Mouse (Mus musculus) cerebellum, adult 8-10 months (tissue): ENCODE data around the gene Lime1.

Experiments used
- DNase-seq: peaks from one replicate; pipeline ENCODE4 v3.0.0; 2022

The Lime1 gene

DNA sequence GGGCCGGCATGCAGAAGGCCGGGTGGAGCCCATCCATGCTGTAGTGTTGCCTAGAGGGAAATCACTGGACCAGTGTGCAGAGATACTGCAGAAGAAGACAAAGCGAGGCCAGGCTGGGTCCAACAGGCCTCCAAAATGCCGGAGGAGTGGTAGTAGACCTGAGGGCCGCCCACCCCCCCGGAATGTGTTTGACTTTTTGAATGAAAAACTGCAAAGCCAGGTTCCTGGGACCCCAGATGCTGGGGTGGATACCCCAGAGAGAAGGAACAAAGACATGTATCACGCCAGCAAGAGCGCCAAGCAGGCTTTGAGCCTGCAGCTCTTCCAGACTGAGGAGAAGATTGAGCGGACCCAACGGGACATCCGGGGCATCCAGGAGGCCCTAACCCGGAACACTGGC is at the start of gene Lime1:
Gene Lime1 (plus strand): TSS at position 301 of the 400 bp plus-strand sequence.
- DNase-seq: no peak

DNA sequence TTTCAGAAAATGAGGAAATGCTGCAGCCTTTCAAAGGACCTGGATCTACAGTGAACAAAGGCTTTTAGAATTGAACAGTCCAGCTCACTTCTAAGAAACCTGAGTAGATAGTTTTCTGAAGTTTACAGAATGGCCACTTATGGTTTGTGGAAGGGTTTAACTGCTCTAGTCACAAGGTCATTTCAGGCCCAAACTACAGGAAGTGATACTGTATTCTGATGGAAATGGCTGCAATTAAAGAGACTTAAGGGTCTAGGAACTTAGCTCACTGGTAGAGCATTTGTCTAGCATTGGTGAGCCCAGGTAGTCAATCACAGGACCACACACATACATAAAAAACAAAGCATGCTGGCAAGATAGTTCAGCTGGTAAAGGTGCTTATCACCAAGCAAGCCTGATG is 47.3 kb upstream of the Lime1 start:
- DNase-seq: no peak

DNA sequence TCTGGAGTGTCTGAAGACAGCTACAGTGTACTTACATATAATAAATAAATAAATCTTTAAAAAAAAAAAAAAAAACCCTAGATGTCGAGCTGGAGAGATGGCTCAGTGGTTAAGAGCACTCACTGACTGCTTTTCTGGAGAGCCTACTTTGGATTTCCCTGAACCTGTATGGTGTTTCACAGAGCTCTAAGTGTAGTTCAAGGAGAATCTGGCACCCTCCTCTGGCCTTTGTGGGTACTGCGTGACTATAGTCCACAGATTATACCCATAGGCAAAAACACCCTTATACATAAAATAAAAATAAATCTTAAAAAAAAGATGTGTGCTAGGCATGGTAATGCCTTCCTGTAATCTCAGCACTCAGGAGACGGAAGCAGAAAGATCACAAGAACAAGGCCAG is 45.9 kb upstream of the Lime1 start:
- peak; percentile 69 for DNase-seq

DNA sequence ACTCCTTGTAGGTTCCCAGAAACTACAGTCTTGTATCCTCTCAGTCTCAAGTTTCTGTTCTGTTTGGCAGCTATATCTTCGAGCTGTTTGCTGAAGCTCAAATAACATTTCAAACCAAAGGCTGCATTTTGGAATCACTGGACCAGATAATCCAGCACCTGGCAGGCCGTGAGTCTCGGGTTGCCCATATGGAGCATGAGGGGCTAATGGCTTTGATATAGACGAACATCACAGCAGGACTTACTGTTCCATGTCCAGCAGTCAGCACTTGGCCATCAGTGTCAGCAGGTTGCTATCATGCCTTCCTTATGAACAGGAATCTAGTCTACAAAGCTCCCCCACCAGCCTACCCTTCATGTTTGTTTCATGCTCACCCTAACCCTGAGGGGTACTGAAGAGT is 39.5 kb upstream of the Lime1 start:
- peak; percentile 46 for DNase-seq

DNA sequence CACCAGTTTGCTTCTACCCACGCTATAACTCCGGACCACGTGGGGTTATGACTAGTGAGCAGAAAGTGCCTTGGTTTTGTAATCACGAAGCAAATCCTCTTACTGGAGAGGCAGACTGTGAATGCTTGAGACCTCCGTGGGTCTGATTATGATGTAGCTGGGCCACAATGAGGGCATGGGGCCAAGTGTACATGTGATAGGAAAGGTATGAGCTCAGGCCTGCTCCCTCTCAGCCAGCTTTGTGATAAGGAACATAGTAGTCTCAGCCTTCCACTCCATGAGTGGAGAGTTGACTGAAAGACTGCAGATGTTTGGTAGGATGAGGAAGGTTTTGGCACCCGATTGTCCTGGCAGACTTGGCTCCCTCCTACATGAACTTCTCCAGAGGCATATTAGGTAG is 37.1 kb upstream of the Lime1 start:
- no peak for DNase-seq

DNA sequence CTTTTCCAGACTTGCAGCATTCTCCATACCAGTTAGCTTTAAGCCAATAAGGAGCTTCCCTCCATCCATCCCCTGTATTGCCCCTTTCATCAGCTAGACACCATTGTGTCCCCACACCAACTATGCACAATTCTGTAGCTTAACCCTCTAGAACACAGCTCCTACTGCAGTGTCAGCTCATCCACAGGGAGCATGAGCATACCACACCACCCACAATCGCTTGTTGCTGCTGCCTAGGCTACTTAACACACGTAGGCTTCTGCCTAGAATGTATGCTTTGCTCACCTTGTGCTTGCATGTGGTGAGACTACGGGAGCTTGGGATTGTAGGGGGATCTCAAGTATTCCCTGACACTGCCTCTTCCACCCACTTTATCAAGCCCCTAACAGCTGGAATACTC is 23.1 kb upstream of the Lime1 start:
- DNase-seq: no peak

DNA sequence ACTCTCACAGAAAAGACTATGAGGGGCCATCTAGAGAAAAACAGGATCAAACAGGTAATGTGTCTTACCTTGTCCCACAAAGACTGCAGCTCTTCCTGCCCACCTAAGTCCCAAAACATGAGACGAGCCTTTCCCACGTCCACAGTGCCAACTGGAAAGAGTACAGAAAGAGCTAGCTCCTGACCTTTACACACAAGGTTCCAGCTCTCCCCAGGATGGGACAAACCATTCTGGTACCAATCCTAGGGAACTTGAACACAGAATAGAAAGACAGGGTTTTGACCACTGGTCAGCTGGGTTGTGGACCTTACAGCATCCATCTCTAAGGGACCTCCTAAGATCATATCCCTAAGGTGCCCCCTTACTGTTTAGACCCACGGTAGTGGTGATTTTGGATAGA is 15.9 kb upstream of the Lime1 start:
- no peak for DNase-seq

DNA sequence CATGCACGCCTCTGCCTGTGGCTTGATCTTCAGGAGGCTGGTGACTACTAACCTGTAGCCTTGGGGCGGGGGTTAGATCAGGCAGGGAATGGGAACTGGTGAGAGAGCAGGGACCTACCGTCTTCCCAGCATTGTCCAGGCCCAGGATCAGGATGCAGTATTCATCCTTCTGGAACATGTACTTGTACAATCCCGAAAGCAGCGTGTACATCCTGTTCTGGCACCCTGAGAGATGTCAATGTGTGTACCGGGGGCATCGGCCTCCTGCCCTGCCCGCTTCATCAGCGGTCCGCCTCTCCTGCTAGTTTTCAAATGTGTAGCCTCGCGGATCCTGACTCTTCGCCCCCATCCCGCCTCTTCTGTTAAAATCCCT is 15.4 kb upstream of the Lime1 start:
- DNase-seq: no peak

DNA sequence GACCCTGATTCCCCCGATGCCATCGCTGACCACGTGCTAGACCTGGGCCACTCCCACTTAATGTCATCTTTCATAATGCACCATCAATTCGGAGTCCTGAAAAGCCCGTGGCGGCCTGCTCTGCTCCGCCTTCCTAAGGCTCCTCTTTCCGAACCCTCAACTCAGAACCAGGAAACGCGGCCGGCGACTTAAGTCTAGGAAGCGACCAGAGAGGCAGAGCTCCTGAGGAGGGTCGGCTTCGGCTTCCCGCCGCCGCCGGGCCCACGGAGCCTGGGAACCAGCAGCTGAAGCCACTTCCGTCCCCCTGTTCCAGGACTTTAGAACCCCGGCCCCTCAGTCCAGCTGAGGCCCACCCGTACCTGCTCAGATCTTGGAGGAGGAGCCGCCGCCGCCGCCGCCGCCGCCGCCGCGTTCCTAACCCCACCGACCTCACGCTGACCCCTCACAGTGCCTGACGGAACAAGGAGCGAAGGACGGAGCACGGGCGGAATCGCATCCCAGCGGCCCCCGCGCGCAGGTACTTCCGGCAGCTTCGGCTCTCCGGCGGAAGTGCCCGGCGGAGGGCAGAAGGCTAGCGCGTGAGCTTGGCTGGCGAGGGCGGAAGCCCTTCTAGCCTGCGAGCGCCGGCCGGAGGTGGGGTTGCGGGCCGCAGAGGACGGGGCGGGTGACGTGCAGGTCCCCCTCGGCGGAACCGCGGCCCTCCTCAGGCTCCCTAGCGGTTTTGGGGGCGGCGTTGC is 14.8 kb upstream of the Lime1 start, which contains the start of the genes Zgpat and Arfrp1:
Gene Zgpat (plus strand): TSS at position 69 of the 737 bp plus-strand sequence.
Gene Arfrp1 (minus strand): TSS at position 545 of the 737 bp plus-strand sequence.
- DNase-seq: peak; percentile 84

DNA sequence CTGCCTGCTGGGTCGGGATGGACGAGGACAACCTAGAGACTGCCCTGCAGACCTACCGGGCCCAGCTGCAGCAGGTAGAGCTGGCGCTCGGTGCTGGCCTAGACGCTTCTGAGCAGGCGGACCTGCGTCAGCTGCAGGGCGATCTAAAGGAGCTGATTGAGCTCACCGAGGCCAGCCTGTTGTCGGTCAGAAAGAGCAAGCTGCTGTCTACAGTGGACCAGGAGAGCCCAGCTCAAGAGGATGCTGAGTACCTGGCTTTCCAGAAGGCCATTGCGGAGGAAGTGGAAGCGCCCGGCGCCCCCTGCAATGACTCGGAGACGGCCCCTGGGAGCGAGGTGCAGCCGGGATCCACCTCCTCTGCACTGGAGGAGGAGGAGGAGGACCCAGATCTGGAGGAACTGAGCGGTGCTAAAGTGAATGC is 14.2 kb upstream of the Lime1 start:
- no peak for DNase-seq

DNA sequence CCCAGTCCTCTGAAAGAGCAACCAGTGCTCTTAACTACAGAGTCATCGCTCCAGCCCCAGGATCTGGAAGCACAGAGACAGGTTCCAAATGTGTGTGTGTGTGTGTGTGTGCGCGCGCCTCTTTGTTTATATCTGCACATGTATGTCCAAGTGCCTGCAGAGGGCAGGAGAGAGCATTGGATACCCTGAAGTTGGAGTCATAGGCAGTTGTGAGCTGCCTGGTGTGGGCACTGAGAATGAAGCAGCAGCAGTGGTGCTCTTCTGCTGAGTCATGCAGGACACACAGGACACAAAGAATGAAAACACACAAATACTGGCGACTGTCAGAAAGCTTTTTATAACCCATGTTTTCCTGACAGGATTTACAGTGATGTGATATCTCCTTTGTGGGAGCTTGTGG is 9.9 kb upstream of the Lime1 start:
- no peak for DNase-seq

DNA sequence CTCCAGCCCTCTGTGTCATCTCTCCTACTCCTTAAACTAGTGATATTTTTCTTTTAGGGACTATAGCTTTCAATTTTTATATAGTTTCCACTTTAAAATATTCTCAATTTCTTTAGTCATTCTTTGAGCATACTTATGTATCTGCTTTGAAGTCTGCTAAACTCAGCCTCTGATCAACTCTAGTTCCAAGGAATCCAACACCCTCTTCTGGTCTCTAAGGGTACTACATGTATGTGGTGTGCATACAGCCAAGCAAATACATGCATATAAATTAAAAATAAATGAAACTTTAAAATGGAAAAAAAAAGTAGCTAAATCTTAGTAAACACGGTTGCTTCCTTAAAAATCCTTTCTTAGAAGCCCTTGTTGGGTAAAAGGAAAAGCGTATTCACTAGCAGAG is 4.1 kb upstream of the Lime1 start:
- DNase-seq: no peak

DNA sequence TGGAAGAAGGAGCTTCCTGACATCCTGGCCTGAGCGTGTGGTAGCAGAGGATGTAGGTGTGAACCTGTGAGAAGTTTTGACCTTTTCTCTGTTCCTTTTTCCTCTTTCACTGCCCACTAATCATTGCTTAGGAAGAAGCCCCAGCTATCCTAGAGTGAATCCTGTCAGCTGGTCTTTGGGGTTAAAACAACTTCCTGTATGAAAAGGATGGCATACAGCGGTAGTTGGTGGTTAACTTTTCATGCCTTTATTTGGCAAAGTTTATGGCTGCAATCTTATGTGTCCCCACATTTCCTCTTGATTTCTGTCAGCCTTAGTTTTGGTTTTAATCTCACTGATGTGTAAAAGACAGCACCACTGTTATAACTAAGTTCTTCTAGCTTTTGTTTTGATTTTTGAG is 2.6 kb upstream of the Lime1 start:
- DNase-seq: no peak

DNA sequence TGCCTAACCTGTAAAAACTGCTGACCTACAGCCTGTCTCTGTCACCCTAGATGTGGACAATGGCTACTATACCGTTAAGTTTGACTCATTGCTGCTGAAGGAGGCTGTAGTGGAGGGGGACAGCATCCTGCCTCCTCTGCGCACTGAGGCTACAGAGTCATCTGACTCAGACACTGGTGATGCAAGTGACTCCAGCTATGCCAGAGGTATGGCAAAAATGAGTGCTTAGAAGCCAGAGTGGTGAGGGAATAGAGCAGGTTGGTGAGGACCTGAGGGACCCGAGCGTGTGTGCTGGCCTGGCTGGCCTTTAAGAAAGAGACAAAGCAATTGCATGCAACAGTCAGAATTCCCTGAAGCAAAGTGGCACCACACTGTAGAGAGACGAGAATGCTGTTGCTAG is 1.2 kb upstream of the Lime1 start:
- DNase-seq: no peak

DNA sequence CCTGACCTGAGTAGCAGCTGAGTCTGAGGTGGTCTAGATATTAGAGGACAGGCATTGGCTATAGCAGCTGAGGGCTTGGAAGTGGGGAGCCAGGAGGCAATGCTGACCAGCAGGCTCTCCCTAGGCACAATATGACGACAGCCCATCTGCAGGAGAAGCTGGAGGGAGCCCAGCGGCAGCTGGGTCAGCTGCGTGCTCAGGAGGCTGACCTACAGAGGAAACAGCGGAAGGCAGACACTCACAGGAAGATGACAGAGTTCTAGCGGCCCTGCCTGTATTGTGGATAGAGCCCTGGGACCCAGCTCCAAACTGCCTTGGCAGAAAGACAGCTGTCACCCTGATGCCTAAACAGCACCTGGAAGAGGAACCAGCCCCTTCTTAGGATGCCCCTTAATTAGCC is 373 bp downstream of the Lime1 start:
- no peak for DNase-seq

DNA sequence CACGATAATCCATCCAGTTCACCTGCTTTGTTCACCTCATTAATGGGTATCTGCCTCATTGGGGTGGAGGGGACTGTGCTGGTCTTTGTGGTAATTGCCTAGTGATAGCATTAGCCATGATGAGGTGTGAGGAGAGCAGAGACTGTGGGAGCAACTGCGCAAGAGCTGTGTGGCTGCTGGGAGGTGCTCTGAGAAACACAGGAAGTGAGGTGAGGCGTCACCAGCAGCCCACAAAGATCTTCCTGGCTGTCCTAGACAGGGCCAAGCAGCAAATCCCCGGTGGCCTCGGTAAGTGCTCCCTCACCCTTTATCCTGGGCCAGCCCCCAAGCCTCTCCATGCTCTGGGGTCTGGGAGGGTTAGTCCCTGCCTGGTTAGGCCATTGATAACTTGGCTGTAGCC is 1.2 kb downstream of the Lime1 start:
- no peak for DNase-seq

DNA sequence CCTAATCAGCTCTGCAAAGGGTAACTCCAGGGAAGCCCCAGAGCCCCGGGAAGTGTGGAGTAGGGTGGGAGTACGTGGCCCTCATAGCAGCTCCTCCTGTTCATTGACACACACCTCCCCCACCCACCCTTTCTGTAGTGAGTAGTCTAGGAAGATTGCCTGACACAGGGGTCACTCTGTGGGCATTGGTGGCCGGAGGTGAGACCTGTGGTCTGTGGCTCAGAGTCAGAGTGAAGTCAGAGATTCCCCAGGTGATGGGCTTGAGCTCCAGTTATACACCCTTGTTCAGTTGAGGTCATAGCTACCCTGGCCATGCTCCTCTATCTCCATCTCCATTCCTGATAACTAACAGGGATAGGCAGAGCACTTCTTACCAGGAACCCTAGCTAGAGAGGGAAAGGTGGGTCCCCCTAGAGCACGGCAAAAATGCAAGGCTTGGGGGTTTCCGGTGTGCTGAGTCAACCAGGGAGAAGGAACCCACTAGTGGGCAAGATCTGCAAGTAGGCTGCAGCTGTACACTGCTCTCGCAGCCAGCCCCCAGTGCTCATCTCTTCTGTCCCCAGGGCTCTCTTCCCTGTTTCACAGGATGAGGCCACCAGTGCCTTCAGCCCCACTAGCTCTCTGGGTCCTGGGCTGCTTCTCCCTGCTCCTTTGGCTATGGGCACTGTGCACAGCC is 1.9 kb downstream of the Lime1 start:
- DNase-seq: no peak

DNA sequence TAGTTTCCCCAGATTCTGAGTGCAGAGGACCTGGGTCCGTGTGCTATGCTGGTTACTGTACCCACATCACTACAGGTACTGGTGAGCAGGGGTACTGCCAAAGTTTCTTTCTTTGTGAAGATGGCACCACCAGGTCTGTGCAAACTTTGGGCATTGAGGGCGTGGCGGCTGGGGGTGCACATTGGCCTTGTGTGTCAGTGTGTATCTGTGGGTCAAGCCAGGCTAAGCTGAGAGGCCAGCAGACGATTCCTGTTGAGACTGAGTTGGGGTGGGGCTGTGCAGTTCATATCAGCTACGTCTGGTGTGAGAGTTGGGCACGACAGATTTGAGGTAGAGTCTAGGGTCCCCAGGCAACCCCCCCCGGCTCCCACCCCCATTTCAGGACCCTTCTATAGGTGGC is 4.6 kb downstream of the Lime1 start:
- DNase-seq: no peak

DNA sequence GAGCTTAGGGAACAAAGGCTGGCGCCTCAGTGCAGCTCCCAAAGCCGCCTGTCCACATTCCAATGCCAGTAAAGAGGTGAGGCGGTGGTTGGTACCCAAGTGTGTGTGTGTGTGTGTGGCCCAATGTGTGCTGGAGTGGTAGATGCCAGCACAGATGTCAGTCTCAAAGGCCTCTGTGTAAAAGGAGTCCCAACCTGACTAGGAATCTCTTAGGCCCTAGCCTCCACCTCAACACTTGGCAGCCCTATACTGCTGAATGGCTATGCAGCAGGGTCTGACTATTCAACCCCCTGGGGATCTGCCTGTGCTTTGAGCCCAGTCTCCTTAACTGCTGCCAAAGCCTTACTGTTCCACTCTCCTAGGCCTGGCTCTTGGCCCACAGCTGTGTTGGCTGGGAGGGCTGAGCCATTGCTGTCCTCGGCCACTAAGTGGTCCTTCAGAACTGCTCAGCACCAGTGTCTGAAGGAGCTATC is 5.1 kb downstream of the Lime1 start:
- DNase-seq: peak; percentile 36

DNA sequence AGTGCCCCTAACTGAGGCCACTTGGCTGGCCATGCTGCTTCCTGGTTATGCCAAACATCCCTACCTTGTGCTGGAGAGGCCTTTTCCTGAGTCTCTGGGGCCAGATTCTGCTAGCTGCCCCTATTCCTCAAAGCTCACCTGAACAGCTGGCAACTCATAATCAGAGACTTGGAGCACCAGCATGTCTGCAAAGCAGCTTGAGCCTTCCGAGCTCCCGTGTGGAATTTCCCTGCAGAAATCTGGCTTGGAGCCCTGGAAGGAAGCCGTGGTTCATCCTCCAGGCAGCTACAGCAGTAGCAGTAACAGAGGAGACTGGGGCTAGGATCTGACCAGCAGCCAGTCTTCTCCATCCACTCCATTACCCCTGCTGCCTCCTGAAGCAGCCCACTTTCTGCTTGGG is 6.0 kb downstream of the Lime1 start:
- peak; percentile 80 for DNase-seq

DNA sequence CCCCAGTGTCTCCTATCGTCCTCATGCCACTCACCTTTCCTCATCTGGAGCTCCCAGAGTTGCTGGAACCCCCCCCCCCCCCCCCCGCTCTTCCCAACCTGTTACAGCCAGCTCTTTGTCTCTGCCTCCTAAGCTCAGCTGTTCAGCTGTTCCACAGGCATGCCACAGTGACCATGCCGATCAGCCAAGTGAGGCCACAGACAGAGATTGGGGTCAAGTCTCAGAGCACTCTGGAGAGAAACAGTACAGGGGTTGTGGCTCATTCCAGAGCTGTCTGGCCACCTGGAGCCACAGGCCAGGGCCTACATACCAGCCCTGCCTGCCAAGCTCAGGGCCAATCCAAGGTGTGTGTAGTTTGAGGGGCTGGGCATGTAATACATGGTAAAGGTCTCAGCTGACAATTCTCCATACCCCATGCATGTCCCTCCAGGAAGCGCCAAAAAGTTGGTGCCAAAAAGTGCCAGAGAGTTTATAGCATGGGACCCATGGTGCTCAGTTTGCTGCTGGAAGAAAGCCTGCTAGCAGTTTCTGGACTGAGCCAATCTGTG is 6.9 kb downstream of the Lime1 start:
- no peak for DNase-seq

DNA sequence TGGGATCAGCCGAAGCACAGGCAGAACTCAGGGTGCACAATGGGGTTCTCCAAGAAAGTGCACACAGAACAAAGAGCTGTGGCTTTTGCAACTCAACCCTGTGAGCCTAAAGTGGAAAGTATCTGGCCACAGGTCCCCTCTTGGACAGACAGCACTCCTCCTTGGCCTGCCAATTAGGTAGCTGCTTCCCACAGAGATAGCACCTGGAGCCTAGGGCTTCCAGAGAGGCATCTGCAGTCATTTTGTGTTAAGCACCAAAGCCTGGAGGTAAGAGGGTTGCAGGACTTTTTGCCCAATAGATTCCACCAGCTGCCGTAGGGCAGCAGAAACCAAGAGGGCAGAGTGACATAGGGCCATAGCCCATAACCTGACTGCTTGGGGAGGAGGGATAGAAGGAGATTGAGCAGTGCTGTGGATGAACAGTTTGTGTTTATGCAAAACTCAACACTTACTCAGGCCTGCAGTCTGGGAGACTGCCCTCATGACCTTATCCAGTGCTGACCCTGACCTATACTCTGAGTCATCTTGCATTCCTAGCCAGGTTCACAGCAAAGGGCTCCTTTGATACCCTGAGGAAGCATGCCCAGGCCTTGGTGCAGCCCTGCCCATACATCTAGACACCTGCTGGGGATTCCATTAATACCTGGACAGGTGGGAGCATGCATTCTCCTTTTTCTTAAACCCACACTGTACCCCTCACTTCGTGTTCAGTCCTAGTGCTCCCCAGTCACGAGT is 10.4 kb downstream of the Lime1 start:
- peak; percentile 56 for DNase-seq

DNA sequence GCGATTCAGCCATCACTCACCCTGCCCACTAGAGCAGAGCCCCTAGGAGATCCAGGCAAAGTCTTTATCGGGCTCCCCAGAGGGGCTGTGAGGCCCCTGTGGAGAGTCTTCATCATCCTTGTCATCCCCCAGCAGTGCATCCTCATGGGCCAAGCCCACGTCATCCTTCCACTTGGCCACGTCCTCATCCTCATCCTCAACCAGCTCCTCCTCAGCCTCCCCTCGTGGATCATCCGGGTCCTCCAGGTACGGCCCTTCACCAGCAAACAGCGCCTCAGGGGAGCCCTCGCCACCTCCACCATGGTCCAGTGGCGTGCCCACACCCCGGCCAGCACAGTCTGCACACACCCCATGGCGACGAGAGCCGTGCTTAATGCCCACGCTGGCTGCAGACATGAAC is 11.1 kb downstream of the Lime1 start:
- no peak for DNase-seq

DNA sequence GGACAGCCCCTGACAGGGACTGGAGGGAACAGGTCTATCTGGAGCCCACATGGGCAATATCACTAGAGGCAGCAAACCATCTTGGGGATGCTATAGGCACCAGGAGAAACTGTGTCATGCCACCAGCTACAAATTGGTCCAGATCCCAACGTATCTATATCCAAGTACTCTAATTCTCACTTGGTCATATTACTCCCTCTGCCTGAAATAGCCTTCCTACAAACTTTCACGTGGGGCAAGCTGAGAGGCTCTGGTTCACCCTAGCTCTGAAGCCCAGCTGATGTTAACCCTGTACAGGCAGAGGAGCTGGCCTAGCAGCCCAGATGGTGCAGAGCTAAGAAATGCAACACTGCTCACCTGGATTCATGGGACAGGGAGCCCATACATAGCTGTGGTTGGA is 11.7 kb downstream of the Lime1 start:
- no peak for DNase-seq
